Mouse (Mus musculus): ENCODE measurements around the gene Rgl2.
A peak's percentile ranks its signal among the peaks of the same experiment; 100 is the strongest.

Rgl2 gene

DNA sequence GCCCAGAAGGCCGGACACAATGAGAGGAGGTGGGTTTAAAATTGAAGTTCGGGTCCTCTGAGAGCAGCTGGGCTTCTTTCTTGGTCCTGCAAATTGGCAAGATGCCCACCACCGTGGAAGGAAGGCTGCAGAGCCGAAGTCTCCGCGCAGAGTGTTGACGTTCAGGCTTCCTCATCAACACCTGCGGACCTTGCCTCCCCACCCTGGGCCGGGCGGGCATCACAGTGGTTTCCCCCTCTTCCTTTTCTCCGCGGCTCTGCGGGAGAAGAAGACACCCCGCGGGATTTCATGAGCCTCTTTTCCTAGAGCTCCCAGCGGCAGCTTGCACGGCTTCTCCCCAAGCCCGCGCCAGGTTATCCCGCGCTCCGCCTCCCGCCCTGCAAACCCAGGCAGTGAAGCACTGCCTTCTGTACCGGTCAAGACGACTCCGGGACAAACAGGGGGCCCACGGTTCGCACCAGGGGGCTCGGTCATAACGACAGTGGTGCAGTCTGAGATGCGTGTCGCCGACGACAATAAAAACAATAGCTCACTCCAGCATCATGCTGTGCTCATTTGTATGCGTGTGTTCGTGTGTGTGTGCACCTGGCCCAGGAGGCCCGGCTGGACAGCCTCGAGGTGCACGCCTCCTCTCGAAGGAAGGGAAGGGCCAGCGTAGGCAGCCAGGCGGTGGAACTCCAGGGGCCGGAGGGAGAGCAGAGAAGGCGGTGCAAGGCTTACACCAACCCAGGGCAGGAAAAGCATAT is 20.8 kb upstream of the Rgl2 start:
- DNase-seq (ENCODE audit: low spot score in 2 of 2), result peak; percentile 29 to 33

DNA sequence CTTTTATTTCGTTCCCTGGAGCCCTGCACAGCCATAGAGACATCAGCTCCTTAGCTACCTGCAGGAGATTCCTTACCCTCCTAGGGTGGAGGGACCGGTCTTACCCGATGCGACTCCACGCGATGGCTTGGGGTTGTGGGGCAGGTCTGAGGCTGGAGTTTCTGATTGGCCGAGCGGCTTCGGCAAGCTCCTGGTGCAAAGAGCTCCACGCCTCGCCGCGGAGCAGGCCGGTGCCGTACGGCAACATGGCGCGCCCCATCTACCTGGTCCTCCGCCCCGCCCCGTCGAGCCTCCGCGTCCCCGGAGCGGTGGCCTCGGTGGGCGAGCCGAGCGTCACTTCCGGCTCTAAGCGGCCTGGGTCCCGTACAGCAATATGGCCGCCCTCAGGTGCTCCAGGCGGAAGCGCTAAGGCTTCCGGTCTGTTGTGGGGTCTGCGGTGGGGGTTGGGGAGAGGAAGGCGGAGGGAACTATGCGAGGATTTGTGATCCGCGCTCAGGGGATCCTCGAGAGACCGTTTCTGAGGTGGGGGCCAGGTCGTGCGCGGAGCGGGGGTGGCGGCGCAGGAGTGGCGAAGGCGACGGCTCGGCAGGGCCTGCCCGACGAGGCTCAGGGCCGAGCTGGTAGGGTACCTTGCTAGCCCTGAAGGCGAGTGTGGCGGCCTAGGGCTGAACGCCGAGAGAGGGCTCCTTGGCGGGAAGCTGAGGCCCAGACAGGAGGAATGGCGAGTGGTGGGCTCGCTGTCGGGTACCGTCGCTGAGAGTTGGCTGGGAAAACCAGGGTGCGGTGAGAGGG is 20.1 kb upstream of the Rgl2 start, which contains the start of gene Daxx:
Daxx (plus strand) TSS at position 338 of the 792 bp plus-strand sequence.
- peak; percentile 98 to 99 for DNase-seq (ENCODE audit: low spot score in 2 of 2)

DNA sequence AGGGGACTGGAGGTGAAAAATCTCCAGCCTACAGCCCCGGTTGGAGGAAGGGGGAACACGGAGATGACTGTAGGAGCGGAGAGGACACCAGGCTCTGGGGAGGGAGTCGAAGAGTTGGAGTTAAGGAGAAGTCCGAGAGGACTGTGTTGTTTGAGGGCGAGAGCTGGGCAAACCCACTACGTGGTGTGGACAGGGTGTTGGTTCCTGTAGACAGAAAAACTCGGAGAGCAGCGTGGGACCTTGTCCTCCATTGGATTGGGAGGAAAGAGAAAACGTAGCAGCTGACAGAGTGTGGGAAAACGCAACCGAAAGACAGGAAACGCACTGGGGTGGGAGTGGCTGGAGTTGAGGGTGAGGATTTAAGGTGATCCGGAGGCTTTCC is 19.5 kb upstream of the Rgl2 start:
- peak; percentile 44 to 63 for DNase-seq (ENCODE audit: low spot score in 2 of 2)

DNA sequence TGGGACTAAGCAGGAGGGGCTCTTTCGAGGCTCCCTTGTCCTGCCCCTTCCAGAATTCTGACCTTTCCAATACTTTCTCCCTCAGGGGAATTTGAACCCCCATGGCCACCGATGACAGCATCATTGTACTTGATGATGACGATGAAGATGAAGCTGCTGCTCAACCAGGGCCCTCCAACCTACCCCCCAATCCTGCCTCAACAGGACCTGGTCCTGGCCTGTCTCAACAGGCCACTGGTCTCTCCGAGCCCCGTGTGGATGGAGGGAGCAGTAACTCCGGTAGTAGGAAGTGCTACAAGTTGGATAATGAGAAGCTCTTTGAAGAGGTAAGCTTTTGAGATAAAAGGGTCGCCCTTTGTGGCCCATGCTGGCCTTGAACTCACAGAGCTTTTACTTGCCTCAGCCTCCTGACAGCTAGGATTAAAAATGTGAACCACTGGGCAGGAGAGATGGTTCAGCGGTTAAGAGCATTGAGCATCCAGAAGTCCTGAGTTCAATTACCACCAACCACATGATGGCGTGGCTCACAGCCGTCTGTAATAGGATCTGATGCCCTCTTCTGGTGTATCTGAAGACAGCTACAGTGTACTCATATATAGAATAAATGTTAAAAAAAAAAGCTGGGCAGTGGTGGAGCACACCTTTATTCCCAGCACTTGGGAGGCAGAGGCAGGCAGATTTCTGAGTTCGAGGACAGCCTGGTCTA is 18.8 kb upstream of the Rgl2 start:
- no peak for DNase-seq (ENCODE audit: low spot score in 2 of 2)

DNA sequence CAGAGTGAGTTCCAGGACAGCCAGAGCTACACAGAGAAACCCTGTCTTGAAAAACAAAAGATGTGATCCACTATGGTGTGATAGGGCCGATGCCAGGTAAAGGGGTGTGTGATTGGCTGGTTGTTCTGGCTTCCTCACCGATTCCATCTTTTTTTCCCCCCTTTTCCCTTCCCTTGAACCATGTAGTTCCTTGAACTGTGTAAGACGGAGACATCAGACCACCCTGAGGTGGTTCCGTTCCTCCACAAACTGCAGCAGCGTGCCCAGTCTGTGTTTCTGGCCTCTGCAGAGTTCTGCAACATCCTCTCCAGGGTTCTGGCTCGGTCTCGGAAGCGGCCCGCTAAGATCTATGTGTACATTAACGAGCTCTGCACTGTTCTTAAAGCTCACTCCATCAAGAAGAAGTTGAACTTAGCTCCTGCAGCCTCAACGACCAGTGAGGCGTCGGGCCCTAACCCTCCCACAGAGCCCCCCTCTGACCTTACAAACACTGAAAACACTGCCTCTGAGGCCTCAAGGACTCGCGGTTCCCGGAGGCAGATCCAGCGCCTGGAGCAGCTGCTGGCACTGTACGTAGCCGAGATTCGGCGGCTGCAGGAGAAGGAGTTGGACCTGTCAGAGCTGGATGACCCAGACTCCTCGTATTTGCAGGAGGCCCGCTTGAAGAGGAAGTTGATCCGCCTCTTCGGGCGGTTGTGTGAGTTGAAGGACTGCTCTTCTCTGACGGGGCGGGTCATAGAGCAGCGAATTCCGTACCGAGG is 18.1 kb upstream of the Rgl2 start:
- DNase-seq (ENCODE audit: low spot score in 2 of 2), result no peak

DNA sequence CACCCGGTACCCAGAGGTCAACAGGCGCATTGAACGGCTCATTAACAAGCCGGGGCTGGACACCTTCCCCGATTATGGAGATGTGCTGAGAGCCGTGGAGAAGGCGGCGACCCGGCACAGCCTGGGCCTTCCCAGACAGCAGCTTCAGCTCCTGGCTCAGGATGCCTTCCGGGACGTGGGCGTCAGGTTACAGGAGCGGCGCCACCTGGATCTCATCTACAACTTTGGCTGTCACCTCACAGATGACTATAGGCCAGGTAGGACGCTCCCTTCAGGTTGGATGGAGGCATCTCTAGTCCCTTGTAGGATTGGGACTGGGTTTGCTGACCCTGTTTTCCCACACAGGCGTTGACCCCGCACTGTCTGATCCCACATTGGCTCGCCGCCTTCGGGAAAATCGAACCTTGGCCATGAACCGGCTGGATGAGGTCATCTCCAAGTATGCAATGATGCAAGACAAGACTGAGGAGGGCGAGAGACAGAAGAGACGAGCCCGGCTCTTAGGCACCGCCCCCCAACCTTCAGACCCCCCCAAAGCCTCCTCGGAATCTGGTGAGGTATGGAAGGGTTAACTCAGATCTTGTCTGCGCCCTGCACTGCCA is 17.4 kb upstream of the Rgl2 start:
- no peak for DNase-seq (ENCODE audit: low spot score in 2 of 2)

DNA sequence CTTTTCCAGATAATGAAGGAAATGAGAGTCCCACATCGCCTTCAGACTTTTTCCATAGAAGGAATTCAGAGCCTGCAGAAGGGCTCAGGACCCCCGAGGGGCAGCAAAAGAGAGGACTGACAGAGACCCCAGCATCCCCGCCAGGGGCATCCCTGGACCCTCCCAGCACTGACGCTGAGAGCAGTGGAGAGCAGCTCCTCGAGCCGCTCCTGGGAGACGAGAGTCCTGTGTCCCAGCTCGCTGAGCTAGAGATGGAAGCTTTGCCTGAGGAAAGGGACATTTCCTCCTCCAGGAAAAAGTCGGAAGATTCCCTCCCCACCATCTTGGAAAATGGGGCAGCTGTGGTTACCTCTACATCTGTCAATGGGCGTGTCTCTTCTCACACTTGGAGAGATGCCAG is 16.1 kb upstream of the Rgl2 start:
- no peak for DNase-seq (ENCODE audit: low spot score in 2 of 2)

DNA sequence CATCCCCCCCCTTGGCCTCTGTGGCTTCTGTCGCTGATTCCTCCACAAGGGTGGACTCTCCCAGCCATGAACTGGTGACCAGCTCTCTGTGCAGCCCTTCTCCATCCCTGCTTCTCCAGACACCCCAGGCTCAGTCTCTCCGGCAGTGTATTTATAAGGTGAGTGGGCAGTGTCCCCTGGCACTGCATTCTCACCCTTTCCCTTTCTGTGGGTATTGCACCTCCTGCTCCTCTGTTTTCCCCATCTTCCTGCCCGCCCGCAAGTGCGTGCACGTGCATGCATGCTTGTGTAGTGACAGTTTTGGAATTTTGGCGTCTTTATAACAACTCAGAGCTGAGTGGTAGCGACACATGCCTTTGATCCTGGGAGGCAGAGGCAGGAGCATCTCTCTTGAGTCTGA is 15.4 kb upstream of the Rgl2 start:
- no peak for DNase-seq (ENCODE audit: low spot score in 2 of 2)

DNA sequence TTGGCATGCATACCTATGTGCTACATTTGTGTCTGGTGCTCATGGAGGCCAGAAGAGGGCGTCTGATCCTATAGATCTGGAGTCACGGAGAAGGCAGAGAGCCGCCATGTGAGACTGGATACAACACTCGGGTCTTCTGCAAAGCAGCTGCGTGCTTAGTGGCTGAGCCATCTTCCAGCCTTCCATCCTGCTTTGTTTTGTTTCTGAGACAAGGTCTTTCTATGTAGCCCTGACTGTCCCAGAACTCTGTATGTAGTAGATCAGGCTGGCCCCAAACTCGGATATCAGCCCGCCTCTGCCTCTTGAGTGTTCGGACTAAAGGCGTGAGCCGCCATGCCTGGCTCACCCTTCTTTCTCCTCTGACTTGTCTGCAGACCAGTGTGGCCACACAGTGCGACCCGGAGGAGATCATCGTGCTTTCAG is 14.4 kb upstream of the Rgl2 start:
- DNase-seq (ENCODE audit: low spot score in 2 of 2), result no peak

DNA sequence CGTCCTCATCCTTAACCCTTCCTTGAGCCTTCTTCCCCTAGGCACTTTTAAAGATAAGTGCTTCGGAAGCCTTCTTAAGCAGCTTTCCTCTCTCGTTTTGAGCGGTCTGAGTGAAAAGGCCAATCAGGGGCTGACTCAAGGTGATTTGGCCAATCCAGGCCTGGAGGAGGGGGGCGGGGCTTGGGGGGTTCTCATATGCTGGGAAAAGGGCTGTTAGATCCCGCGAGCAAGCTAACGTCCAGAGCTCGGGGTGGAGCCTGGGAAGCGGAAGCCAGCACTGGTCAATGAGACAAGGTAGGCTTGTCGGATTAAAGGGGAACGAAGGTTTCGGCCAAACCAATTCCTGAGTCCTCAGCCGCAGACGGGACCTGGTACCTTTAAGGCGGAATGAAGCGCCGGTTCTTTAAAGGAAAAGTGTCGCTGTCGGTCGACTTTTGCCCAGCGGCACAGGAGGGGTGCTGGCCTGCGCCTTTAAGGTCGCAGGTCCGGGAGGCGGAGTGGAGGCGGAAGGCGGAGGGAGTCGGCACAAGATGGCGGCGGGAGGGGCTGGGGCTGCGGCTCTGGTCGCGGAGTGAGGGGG is 13.6 kb upstream of the Rgl2 start, which contains the start of the genes Tapbp and Zbtb22:
Tapbp (plus strand) TSS at position 229 of the 580 bp plus-strand sequence.
Zbtb22 (plus strand) TSS at position 234 of the 580 bp plus-strand sequence.
- DNase-seq (ENCODE audit: low spot score in 2 of 2), result peak; percentile 98

DNA sequence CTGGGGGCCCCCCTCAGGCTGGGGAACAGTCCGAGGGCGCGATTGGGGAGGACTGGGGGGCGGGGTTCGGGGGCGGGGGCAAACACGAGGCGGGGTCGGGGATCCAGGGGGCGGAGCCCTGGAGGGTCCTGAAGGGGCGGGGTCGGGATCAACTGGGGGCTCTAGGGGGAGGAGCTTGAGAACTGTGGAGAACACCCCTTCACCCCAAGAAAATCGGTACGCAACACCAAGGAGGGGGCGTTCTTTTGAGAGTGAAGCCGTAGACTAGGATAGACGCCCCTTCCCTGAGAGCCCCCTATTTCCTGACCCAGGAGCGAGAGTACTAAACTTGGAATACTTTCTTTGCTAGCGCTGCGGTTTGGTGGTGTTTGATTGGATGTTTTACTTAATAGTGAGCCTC is 13.0 kb upstream of the Rgl2 start:
- DNase-seq (ENCODE audit: low spot score in 2 of 2), result peak; percentile 47 to 63

DNA sequence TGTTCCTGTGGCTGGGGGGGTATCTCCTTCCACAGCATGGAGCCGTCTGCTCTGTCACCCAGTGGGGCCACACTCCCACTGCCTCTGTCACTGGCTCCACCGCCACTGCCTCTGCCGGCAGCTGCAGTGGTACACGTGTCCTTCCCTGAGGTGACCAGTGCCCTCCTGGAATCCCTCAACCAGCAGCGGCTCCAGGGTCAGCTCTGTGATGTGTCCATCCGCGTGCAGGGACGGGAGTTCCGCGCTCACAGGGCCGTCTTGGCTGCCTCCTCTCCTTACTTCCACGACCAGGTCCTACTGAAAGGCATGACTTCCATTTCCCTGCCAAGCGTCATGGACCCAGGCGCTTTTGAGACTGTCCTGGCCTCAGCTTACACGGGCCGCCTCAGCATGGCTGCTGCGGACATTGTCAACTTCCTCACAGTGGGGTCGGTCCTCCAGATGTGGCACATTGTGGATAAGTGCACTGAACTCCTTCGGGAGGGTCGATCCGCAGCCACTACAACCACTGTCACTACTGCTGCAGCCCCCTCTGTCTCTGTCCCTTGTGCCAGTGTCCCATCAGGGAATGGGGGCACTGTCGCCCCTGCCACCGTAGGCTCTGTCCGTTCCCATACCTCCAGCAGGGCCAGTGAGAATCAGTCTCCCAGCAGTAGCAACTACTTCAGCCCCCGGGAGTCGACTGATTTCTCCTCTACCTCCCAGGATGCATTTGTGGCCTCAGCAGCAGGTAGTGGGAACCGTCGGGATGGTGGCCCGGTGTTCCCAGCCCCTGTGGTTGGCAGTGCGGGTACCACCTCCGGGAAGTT is 12.3 kb upstream of the Rgl2 start:
- DNase-seq (ENCODE audit: low spot score in 2 of 2), result no peak

DNA sequence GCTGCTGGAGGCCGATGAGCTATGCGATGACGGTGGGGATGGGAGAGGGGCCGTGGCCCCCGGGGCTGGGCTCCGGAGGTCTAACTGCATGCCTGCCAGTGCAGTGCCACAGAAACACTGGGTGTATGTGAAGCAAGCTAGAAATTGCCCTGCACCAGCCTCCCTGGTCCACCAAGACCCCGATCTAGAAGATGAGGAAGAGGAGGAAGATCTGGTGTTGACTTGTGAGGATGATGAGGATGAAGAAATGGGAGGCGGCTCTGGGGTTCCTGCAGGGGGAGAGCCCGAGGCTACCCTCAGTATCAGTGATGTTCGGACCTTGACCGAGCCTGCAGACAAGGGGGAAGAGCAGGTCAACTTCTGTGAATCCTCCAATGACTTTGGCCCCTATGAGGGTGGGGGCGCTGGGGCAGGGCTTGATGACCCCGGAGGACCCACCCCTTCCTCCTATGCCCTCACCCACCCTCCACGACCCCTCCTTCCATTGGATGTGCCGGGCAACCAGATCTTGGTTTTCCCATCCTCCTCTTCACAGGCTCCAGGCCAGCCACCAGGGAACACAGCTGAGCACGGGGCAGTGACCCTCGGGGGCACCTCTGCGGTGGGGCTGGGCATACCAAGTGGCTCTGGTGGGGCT is 11.6 kb upstream of the Rgl2 start:
- no peak for DNase-seq (ENCODE audit: low spot score in 2 of 2)

DNA sequence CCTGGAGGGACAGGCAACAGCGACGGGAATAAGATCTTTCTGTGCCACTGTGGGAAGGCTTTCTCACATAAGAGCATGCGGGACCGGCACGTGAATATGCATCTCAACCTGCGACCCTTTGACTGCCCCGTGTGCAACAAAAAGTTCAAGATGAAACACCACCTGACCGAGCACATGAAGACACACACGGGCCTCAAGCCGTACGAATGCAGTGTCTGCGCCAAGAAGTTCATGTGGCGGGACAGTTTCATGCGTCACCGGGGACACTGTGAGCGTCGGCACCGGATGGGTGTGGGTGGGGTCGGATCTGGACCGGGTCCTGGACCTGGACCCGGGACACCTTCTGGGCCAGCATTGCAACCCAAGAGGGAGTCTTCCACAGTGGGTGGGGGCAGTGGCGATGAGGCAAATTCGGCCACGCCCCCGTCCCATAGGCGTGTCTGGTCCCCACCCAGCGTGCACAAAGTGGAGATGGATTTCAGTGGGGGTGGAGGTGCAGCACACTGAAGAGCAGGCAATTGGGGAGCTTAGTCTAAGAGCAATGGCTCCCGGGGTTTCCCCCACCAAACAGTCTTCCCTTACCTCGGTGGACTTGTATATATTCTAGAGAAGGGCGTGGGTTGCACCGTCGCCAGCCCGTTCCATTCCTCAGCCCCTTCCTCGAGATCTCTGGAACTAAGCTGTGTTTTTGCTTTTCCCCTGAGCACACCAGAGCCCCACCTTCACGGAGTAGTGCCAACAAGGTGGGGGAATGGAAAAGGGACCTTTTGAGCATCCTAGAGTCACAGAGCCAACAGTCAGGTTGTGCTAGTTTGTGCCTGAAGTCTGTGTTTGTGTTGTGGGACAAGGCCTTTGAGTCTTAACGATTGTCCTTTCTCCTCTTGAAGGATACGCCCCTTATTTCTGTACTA is 10.8 kb upstream of the Rgl2 start:
- DNase-seq (ENCODE audit: low spot score in 2 of 2), result peak; percentile 44 to 62

DNA sequence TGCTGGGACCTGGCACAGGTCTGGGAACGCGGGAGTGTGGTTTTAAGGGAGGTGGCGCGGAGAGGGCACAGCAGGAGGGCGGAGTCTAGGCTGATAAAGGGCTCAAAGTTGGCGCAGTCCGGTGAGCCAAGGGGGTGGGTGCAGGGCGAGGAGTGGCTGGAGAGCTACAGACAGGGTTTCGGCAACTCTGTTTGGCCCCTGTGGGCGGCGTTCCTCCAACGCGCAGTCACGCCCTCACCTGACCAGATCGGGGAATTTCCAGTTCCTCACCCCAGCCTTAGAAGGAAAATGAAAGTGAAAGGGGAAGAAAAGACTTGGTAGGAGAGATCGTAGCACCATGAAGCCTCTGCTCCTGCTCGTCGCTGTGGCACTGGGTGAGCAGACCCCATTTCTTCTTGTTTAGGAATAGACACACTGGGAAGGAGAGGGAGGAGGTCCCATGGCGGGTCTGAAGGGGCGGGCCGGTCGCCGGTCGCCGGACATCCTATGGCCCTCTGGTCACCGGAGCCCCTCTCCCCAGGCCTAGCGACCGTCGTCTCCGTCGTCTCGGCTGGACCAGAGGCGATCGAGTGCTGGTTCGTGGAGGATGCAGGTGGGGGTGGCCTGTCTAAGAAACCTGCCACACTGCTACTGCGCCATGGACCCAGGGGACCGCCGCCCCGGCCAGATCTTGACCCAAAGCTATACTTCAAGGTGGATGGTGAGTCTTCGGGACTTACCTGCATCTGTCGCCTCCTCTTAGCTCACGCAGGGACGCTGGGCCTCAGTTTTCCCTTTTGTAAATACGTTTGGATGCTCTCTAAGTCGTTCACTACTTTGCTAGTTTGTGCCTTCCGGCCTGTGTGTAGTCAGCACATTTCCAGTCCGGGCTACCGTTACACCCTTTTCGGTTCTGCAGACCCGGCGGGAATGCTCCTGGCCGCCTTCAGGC is 9.7 kb upstream of the Rgl2 start:
- DNase-seq (ENCODE audit: low spot score in 2 of 2), result peak; percentile 89 to 90

DNA sequence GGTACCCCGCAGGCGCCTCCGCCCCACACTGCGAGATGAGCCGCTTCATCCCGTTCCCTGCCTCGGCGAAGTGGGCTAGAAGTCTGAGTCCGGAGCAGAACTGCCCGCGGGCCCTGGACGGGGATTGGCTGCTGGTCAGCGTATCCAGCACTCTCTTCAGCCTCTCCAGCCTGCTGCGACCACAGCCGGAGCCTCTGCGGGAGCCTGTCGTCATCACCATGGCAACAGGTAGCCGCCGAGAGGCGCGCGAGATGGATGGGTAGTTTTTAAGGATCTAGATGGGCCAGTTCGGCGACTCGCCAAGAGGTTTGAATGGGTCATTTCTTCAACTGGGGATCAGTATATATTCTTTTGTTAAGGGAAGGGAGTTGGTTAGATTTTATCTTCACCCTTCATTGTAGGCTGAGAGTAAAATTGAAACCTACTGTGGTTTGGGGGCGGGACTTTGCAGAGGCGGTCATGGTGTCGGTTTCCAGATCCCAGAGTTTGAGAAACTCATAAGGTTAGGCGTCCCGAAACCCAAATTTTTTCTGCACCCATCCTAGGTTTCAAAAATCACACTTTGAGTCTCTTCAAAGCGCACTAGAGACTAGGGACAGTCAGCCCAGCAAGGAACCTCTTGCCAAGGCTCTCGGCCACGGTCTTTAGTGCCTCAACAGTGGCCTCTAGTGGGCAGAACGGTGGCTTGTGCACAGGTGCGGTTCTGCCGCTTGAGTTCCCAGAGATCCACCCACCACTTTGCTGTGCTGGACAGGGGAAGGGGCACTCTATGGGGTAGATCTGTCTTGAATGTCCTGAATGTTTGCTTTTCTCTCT is 8.9 kb upstream of the Rgl2 start:
- peak; percentile 74 to 82 for DNase-seq (ENCODE audit: low spot score in 2 of 2)
